Mouse (Mus musculus): ENCODE results near the gene Itprid2. TPM values are rescaled to one million over a fixed set of nuclear protein-coding genes. Genes with fewer than 3 reads are reported as not detected.
"Not testable (repeated sequence)": the region's sequence is repeated elsewhere in the genome, so short reads cannot be mapped to it uniquely, and the experiment has no call there.

Itprid2 gene
- polyA plus RNA-seq (2016; fragmentation: Nextera tagmentation; extraction: Ambion mirVana) = 4.6 and 4.9 TPM in 2 replicates

DNA sequence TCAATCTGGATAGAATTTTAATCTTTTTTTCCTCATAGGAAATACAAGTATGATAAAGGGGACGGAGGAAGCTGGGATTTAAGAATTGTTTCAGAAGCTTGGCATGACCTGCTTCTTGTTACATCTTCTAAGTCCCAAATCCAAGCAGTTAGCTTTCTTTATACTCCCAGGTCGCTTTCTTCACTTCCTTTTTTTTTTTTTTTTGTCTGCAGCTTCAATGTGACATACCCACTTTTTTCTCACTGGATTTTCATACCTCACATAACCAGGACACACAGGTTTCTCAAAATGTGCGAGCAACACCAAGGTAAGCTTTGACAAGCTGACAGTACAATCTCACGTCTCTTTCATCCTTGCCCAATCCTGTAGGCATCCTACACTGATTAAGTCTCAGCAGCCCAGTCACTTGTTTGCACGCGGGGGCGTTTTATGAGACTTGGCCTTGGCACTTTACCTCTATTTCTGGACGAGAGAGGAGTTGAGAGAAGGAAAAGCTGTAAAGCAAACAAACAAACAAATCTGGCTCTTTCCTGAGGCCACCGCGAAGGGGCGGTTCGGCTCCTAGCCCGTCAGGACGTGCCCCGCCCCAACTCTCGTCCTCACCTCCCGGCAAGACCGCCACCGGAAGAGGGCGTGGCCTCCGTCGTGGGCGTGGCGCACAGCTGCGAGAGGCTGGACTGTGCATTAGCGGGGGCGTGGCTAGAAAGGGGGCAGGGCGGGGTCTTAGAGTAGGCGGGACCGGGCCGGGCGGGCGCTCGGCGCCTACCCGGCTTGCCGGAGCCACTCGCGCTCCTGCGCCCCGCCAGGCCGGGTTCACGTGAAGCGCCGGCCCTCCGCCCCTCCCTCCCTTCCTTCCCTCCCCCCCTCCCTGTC is at the start of gene Itprid2:
Gene Itprid2 (plus strand): TSS at position 825 of the 873 bp plus-strand sequence.
- Histone ChIP-seq H3K27me3 (no peaks in the 10 kb centered on the region), H3K27ac (peak within 1 kb of the TSS; percentile 42; the same call in 1 of the 2 replicates), H3K9ac (peak within 1 kb of the TSS; percentile 78), H3K36me3 (replicated peaks) (no peaks in the 10 kb centered on the region), H3K4me2 (peak within 1 kb of the TSS; percentile 92), H3K9me3 (no peaks in the 10 kb centered on the region), H3K4me1 (peaks cover 12% of the 10 kb centered on the region), H3K4me3 (replicated peaks) (peak within 1 kb of the TSS; percentile 77)
- 3% methylated on average over 29 of the region's 46 CpGs for WGBS
- peak; percentile 100 for ATAC-seq (ENCODE audit: low FRiP score)

DNA sequence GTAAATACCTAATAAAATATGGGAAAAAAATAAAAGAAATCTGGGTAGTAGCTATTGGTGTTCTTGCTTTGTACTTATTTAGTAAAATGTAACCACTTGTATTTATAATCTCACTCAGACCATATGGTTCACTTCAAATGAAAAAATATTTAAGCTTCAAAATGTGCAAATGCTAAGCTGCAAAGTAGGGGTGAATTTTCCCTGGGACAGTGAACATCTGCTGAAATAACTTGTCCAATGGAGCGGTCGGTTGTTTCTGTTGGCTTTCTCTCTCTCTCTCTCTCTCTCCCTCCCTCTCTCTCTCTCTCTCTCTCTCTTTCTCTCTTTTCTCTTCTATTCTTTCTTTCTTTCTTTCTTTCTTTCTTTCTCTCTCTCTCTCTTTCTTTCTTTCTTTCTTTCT is 39.0 kb upstream of the Itprid2 start:
- ATAC-seq (ENCODE audit: low FRiP score) = no peak
- WGBS = 91% methylated on average over 2 of the region's 2 CpGs
- H3K27ac ChIP-seq = no peak overlapping the region

DNA sequence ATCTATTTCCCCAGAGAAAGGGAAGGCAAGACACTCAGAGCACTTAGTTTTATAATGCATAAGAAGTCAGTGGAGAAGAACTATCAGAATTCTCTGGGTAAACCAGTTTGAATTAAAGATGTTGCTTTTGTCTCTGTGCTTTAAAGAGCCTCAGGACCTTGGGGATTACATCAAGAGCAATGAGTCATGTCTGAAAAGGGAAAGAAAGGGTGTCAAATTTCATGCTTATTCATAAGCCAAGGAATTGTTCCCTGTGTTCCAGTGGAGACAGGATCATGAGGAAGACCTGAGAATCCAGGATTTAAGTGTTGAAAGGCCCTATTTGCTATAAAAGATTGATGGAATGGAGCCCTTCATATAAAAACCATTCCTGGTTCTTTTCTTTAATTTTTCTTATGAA is 38.1 kb upstream of the Itprid2 start:
- Histone ChIP-seq H3K36me3 (replicated peaks) (no peaks in the 10 kb centered on the region), H3K4me3 (replicated peaks) (no peak overlapping the region), H3K27me3 (no peaks in the 10 kb centered on the region), H3K27ac (no peak overlapping the region), H3K9ac (no peak overlapping the region), H3K9me3 (no peaks in the 10 kb centered on the region), H3K4me1 (peaks cover 6% of the 10 kb centered on the region; the same call in 1 of the 2 replicates), H3K4me2 (no peak overlapping the region)
- no peak for ATAC-seq (ENCODE audit: low FRiP score)

More for the DNA sequence above, 39.0 kb upstream of the Itprid2 start:
- Histone ChIP-seq H3K9ac (no peak overlapping the region), H3K4me3 (replicated peaks) (no peak overlapping the region), H3K27me3 (no peaks in the 10 kb centered on the region), H3K36me3 (replicated peaks) (no peaks in the 10 kb centered on the region), H3K4me1 (peaks cover 5% of the 10 kb centered on the region; the same call in 1 of the 2 replicates), H3K4me2 (no peak overlapping the region), H3K9me3 (no peaks in the 10 kb centered on the region)

DNA sequence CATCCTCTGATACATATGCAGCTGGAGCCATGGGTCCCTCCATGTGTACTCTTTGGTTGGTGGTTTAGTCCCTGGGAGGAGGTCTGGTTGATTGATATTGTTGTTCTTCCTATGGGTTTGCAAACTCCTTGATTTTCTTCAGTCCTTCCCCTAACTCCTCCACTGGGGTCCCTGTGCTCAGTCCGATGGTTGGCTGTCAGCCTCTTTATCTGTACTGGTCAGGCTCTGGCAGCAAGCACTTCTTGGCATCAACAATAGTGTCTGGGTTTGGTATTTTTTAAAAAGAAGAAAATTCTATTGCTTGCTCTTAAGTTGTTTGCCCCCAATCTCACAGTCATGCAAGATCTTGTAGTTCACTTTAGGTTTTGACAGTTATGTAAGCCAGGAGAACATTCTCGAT is 34.0 kb upstream of the Itprid2 start:
- H3K4me2 ChIP-seq; H3K4me1 ChIP-seq; H3K27ac ChIP-seq; H3K36me3 ChIP-seq (replicated peaks); H3K27me3 ChIP-seq; ATAC-seq (ENCODE audit: low FRiP score); H3K9me3 ChIP-seq; H3K4me3 ChIP-seq (replicated peaks); H3K9ac ChIP-seq: not testable (repeated sequence)
- 72% methylated on average over 2 of the region's 2 CpGs for WGBS

DNA sequence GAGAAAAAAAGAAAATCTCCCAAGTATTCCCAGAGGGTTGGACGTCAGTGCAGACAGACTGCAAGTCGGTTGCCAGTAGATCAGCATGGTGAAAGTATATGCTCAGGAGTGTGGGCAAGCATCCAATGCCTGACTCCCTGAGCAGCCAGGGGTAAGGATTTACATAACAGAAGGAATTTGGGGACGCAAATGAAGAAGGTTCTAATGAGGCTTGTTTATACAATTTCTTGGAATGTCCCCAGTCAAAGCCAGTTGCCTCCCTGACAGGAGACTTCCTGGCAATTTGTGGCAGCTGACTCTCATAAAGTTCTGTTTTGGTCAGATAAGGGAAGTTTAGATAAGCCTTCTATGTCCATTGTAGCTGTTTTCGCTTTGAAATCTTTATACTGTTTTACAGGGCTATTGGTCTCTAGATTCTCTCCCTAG is 33.4 kb upstream of the Itprid2 start:
- Histone ChIP-seq H3K9me3 (no peaks in the 10 kb centered on the region), H3K4me3 (replicated peaks) (no peak overlapping the region), H3K9ac (no peak overlapping the region), H3K36me3 (replicated peaks) (no peaks in the 10 kb centered on the region), H3K4me2 (no peak overlapping the region), H3K4me1 (peaks cover 7% of the 10 kb centered on the region; the same call in 1 of the 2 replicates), H3K27ac (no peak overlapping the region), H3K27me3 (no peaks in the 10 kb centered on the region)
- no peak; the same call in 1 of the 2 replicates for ATAC-seq (ENCODE audit: low FRiP score)
- WGBS = 38% methylated on average over 4 of the region's 4 CpGs

DNA sequence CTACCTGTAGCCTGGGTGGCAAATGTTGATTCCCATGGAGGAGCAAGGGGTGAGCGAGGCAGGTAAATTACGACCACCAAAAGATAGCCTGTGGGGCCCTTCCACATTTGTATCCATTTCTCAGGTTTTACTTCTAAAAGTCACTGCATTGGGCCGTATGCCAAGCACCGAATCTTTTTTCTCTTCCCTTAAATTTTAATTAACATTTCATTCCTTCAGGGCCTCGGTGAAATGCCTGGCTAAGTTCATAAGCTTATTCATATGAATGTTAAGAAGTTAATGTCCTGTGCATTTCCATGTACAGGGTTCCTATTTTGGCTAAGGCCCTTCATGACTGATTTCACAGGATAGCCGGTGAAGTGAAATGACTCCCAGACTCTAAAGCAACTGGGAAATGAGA is 32.8 kb upstream of the Itprid2 start:
- WGBS = 78% methylated on average over 6 of the region's 6 CpGs
- Histone ChIP-seq H3K27ac (no peak overlapping the region), H3K4me1 (0 out of 2 replicates have a peak, but pooled peaks cover 2% of the 10 kb centered on the region), H3K36me3 (replicated peaks) (no peaks in the 10 kb centered on the region), H3K4me3 (replicated peaks) (no peak overlapping the region), H3K9me3 (no peaks in the 10 kb centered on the region), H3K27me3 (no peaks in the 10 kb centered on the region), H3K9ac (no peak overlapping the region), H3K4me2 (no peak overlapping the region)
- ATAC-seq (ENCODE audit: low FRiP score) = no peak

DNA sequence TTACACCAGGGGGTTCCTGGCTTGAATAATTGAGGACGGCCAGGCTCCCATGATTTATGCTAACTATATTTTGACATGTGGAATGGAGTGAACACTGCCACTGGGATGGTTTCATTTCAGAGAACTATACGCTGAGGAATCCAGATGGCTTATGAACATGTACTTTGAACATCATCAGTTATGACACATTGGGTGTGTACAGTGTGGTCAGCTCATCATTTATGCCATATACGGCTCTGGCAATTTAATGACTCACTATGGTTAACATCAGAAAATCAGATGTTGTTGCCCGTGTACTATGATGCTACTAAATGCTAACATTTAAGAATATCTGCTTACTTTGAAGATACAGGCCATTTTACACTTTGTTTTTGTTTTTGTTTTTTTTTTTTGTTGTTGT is 31.8 kb upstream of the Itprid2 start:
- no peaks in the 10 kb centered on the region for H3K36me3 ChIP-seq (replicated peaks)
- no peaks in the 10 kb centered on the region for H3K9me3 ChIP-seq
- 91% methylated on average over 4 of the region's 4 CpGs for whole genome bisulfite sequencing
- H3K4me1 ChIP-seq = 0 out of 2 replicates have a peak, but pooled peaks cover 2% of the 10 kb centered on the region
- ATAC-seq (ENCODE audit: low FRiP score) = no peak
- no peak overlapping the region for H3K4me3 ChIP-seq (replicated peaks)
- H3K9ac ChIP-seq = no peak overlapping the region
- H3K4me2 ChIP-seq = no peak overlapping the region
- H3K27me3 ChIP-seq = no peaks in the 10 kb centered on the region
- no peak overlapping the region for H3K27ac ChIP-seq

DNA sequence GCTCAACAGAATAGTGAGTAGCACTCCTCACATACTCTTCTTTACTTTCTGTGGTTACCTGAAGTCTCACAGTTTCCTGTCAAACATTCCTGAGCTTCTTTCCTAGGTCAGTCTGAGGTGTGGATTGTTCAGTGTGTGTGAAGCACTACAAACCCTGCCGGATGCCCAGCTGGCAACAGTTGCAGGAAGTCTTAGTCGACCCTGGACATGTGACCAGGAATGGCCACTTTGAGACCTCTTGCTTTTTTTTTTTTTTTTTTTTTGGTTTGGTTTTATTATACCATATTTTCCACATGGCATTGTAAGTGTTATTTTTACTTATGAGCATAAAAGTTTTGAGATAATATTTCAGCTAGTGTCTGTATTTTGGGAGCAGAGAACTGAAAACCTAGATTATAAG is 29.1 kb upstream of the Itprid2 start:
- Histone ChIP-seq H3K9me3 (no peaks in the 10 kb centered on the region), H3K4me1 (0 out of 2 replicates have a peak, but pooled peaks cover 2% of the 10 kb centered on the region), H3K27ac (no peak overlapping the region), H3K4me2 (no peak overlapping the region), H3K27me3 (no peaks in the 10 kb centered on the region), H3K4me3 (replicated peaks) (no peak overlapping the region), H3K36me3 (replicated peaks) (no peaks in the 10 kb centered on the region), H3K9ac (no peak overlapping the region)
- 77% methylated on average over 2 of the region's 2 CpGs for WGBS
- ATAC-seq (ENCODE audit: low FRiP score) = no peak

DNA sequence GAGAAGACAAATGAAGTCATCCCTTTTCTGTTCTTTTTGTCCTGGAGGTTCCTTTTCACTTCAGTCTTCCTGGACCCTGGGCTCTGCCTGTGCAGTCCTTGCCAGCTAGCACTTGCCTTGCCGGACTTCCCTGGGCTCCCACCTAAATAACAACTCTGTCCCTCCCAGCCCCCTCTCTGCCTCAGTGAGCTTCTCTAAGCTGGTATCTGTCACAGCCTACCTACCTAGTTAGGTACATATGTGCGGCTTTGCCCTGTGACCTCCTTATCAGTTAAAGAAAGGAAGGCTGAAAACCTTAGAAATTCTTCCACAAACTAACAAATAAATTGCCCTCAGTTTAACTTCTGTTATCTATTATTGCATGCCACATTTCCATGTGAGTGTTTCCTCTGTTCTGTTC is 28.0 kb upstream of the Itprid2 start:
- WGBS = 79% methylated on average over 2 of the region's 2 CpGs
- 0 out of 2 replicates have a peak, but pooled peaks cover under 1% of the 10 kb centered on the region for H3K4me1 ChIP-seq
- no peak overlapping the region for H3K27ac ChIP-seq
- no peaks in the 10 kb centered on the region for H3K36me3 ChIP-seq (replicated peaks)
- H3K4me2 ChIP-seq = no peak overlapping the region
- ATAC-seq (ENCODE audit: low FRiP score) = no peak
- no peak overlapping the region for H3K4me3 ChIP-seq (replicated peaks)
- H3K9ac ChIP-seq = no peak overlapping the region
- no peaks in the 10 kb centered on the region for H3K9me3 ChIP-seq
- no peaks in the 10 kb centered on the region for H3K27me3 ChIP-seq

DNA sequence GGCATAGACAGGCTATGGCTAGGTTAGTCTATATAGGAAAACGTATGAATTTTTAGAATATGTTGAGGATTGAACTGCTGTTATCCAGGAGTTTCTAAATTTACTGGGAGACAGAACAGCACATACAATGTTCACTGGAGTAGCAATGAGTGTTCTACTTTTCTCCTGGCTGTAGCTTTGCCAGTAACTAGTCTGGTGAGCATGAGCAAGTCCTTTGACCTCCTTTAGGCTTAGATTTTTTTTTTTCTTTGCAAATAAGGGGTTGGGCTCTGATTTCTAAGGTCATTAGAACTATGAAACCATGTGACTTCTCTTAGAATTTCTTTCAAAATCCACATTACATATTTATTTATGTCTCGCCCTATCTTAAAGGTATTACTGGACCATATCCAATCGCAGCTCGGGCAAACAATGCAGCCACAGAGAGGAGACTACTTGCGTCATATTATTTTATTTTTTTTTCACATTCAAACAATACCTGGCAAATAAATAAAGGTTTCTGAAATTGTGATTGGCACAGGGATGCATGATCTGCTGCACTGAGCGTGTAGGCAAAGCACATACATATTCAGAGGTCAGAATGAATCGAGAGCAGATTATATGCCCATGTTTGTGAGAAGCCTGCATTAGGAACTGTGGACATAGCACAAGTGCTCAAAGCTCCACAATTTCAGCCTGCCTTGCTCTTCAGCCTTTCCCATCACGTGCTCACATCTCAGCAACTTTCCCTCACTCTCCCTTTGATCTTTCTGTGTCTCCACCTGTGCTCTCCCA is 26.7 kb upstream of the Itprid2 start:
- WGBS = 86% methylated on average over 8 of the region's 8 CpGs
- H3K27me3 ChIP-seq = no peaks in the 10 kb centered on the region
- no peaks in the 10 kb centered on the region for H3K9me3 ChIP-seq
- H3K9ac ChIP-seq = no peak overlapping the region
- H3K36me3 ChIP-seq (replicated peaks) = no peaks in the 10 kb centered on the region
- no peaks in the 10 kb centered on the region for H3K4me1 ChIP-seq
- H3K4me3 ChIP-seq (replicated peaks) = no peak overlapping the region
- ATAC-seq (ENCODE audit: low FRiP score) = no peak
- no peak overlapping the region for H3K4me2 ChIP-seq
- H3K27ac ChIP-seq = no peak overlapping the region

DNA sequence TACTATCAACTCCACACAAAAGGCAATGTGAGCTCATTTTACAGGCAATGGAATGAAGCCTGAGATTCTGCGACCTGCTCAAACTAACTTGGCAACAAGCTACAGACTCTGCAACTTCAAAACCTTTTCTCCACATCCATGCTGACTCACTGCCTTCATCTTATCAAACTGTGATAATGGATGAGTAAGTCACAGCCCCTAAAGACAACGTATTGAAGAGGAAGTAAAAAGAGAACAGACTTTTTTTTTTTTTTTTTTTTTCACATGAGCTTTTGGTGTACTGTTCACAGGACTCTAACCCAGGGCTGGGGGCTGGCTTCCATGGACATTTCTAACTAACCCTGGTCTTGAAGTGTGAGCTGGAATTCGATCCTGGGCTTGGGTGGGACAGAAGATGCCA is 24.3 kb upstream of the Itprid2 start:
- ATAC-seq (ENCODE audit: low FRiP score) = no peak
- WGBS = 82% methylated on average over 3 of the region's 3 CpGs
- no peak overlapping the region for H3K9ac ChIP-seq
- no peak overlapping the region for H3K27ac ChIP-seq
- H3K4me1 ChIP-seq = no peaks in the 10 kb centered on the region
- H3K27me3 ChIP-seq = no peaks in the 10 kb centered on the region
- no peaks in the 10 kb centered on the region for H3K9me3 ChIP-seq
- H3K4me2 ChIP-seq = no peak overlapping the region
- no peaks in the 10 kb centered on the region for H3K36me3 ChIP-seq (replicated peaks)
- no peak overlapping the region for H3K4me3 ChIP-seq (replicated peaks)

DNA sequence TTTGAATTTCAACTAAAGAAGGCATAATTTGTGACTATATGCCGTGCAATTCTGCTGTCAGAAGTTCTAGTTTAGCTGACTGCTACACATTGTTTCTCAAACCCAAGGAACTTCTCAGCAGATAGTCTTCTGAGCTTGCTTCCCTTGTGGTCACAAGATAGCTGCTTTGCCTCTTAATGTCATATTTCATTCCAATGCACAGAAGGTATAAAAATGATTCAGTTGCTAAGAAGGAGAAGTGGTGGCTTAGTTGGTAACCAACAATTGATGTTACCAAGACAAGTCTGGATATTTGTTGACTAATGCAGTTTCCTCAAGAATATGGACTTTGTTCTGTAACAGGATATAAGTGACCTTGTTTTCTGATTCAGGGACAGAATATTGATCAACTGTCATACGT is 17.0 kb upstream of the Itprid2 start:
- H3K4me1 ChIP-seq = no peaks in the 10 kb centered on the region
- no peak for ATAC-seq (ENCODE audit: low FRiP score)
- 88% methylated on average over 2 of the region's 2 CpGs for WGBS
- no peak overlapping the region for H3K4me2 ChIP-seq
- H3K36me3 ChIP-seq (replicated peaks) = no peaks in the 10 kb centered on the region
- no peak overlapping the region for H3K4me3 ChIP-seq (replicated peaks)
- H3K27ac ChIP-seq = no peak overlapping the region
- H3K9ac ChIP-seq = no peak overlapping the region
- H3K9me3 ChIP-seq = no peaks in the 10 kb centered on the region
- H3K27me3 ChIP-seq = no peaks in the 10 kb centered on the region

Measured in forebrain, embryonic 12.5 days (tissue).